Mouse (Mus musculus) effector memory CD4-positive, alpha-beta T cell, adult 5 months (primary cell): ENCODE data around the gene Mal. TPM values are rescaled to one million over a fixed set of nuclear protein-coding genes. Genes with fewer than 3 reads are reported as not detected.

ENCODE experiments used
- polyA plus RNA-seq: library from polyadenylated mRNA; unstranded; fragments of 100-300 nt; shearing (Covaris generic); gene quantifications from one replicate; pipeline ENCODE4 v1.2.1, GENCODE M21; 2017

The Mal gene
- not detected for polyA plus RNA-seq

GRCm38 (mm10) chr2:127656086-127656720, at the start of gene Mal:
TSS of gene Mal (minus strand) at chr2:127656695.

GRCm38 (mm10) chr2:127586694-127587513, 69.6 kb downstream of the Mal start, which contains the start of the genes Zfp661 and Mrps5:
TSS of gene Zfp661 (minus strand) at chr2:127587094.
TSS of gene Mrps5 (plus strand) at chr2:127587222.

Other genes with a start within 250 kb of the Mal start
- gene Gpat2, start 231.5 kb downstream of the Mal start, polyA plus RNA-seq: not detected
- gene Fahd2a, start 212.1 kb downstream of the Mal start, polyA plus RNA-seq: 18.3 TPM
- 0.60 TPM for gene Kcnip3, start 134.6 kb downstream of the Mal start, polyA plus RNA-seq
- not detected for gene Prom2, start 115.2 kb downstream of the Mal start, polyA plus RNA-seq
- gene Zfp661, start 69.6 kb downstream of the Mal start, polyA plus RNA-seq: 1.9 TPM
- 99.3 TPM for gene Mrps5, start 69.5 kb downstream of the Mal start, polyA plus RNA-seq
- not detected for gene Mall, start 73.2 kb upstream of the Mal start, polyA plus RNA-seq
- 1.7 TPM for gene Nphp1, start 132.2 kb upstream of the Mal start, polyA plus RNA-seq
- gene Mtln, start 135.8 kb upstream of the Mal start, polyA plus RNA-seq: 15.7 TPM
- gene Bub1, start 175.2 kb upstream of the Mal start, polyA plus RNA-seq: 1.2 TPM
- gene Acoxl, start 182.2 kb upstream of the Mal start, polyA plus RNA-seq: 1.9 TPM